Mouse (Mus musculus) ES-Bruce4 (cell line): ENCODE measurements around the gene Psmb1. TPM values are rescaled to one million over a fixed set of nuclear protein-coding genes. Genes with fewer than 3 reads are reported as not detected.
"Not testable (repeated sequence)": the region's sequence is repeated elsewhere in the genome, so short reads cannot be mapped to it uniquely, and the experiment has no call there.

Source experiments
- H3K27ac ChIP-seq: 2 replicates; pipeline ENCODE4 v1.5.1; 2012; ENCODE audit warnings: low read length, inconsistent platforms; ENCODE audit not compliant: insufficient read depth
- H3K27me3 ChIP-seq: 2 replicates; pipeline ENCODE4 v1.6.1; 2012; ENCODE audit warnings: mild to moderate bottlenecking, low read length, inconsistent platforms; ENCODE audit not compliant: control insufficient read depth, poor library complexity, insufficient read depth, severe bottlenecking
- H3K36me3 ChIP-seq: 2 replicates; pipeline ENCODE4 v1.6.1; 2012; ENCODE audit warnings: inconsistent platforms, mild to moderate bottlenecking, low read length, moderate library complexity; ENCODE audit not compliant: control insufficient read depth, poor library complexity, insufficient read depth, severe bottlenecking
- H3K4me1 ChIP-seq: one replicate; pipeline ENCODE4 v1.8.1; 2011; ENCODE audit warnings: low read length; ENCODE audit not compliant: control insufficient read depth, insufficient read depth
- H3K4me3 ChIP-seq: 2 replicates; pipeline ENCODE4 v1.5.1; 2011; ENCODE audit warnings: low read depth, mild to moderate bottlenecking, low read length
- H3K9ac ChIP-seq: 2 replicates; pipeline ENCODE4 v1.6.1; 2012; ENCODE audit warnings: low read depth, mild to moderate bottlenecking, inconsistent platforms; ENCODE audit not compliant: poor library complexity, severe bottlenecking
- H3K9me3 ChIP-seq: replicated peaks from 2 replicates; pipeline ENCODE4 v1.6.1; 2012; ENCODE audit warnings: mild to moderate bottlenecking, low read length, inconsistent platforms; ENCODE audit not compliant: control insufficient read depth, poor library complexity, insufficient read depth, severe bottlenecking
- CTCF ChIP-seq: IDR thresholded peaks from one replicate; pipeline ENCODE4 v1.8.1; 2011; ENCODE audit warnings: low read depth, low read length
- EP300 ChIP-seq: IDR thresholded peaks from 2 replicates; pipeline ENCODE4 v1.6.1; 2011; ENCODE audit warnings: low read depth, low read length; ENCODE audit not compliant: insufficient read depth
- POLR2A ChIP-seq: IDR thresholded peaks from one replicate; pipeline ENCODE4 v1.8.1; 2011; ENCODE audit warnings: low read length; ENCODE audit not compliant: insufficient read depth
- polyA plus RNA-seq: library from polyadenylated mRNA; stranded (reverse); fragments of >200 nt; gene quantifications from 2 replicates; pipeline ENCODE4 v1.2.4, GENCODE M21; 2011; ENCODE audit warnings: low read depth; ENCODE audit not compliant: missing spikeins, insufficient read depth, insufficient read length

The Psmb1 gene
- polyA plus RNA-seq, 1 experiment = 195 TPM

GRCm38 (mm10) chr17:15455203-15455602, 44.3 kb downstream of the Psmb1 start:
- TF ChIP-seq EP300 (no peak), CTCF (no peak), POLR2A (no peak)
- H3K4me3 ChIP-seq = no peak overlapping the region
- no peak overlapping the region for H3K27ac ChIP-seq
- no peaks in the 10 kb centered on the region for H3K4me1 ChIP-seq
- no peaks in the 10 kb centered on the region; the same call in 1 of the 2 replicates for H3K9me3 ChIP-seq
- H3K27me3 ChIP-seq = no peaks in the 10 kb centered on the region
- no peaks in the 10 kb centered on the region for H3K36me3 ChIP-seq
- no peak overlapping the region for H3K9ac ChIP-seq

- TF ChIP-seq POLR2A (no peak), CTCF (no peak), EP300 (no peak)
- no peak overlapping the region for H3K27ac ChIP-seq
- H3K9ac ChIP-seq = no peak overlapping the region
- H3K36me3 ChIP-seq = no peaks in the 10 kb centered on the region
- no peaks in the 10 kb centered on the region; the same call in 1 of the 2 replicates for H3K27me3 ChIP-seq
- no peaks in the 10 kb centered on the region for H3K4me1 ChIP-seq
- H3K9me3 ChIP-seq = no peaks in the 10 kb centered on the region
- no peak overlapping the region for H3K4me3 ChIP-seq
Observed at GRCm38 (mm10) chr17:15449606-15450005, 49.9 kb downstream of the Psmb1 start.

DNA sequence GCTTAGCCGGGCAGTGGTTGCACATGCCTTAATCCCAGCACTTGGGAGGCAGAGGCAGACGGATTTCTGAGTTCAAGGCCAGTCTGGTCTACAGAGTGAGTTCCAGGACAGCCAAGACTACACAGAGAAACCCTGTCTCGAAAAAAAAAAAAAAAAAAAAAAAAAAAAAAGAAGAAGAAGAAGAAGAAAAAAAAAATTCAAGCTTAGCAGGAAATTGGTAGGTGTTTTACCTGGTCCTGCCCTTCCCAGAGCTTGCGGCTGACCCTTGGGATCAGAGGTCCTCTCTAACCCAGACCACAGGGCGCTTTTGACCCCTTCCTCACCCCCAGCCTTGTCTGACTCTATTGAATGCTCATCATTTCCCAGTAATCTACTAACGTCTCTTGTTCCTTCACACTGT, 50.4 kb downstream of the Psmb1 start:
- not testable (repeated sequence) for H3K4me3 ChIP-seq, H3K4me1 ChIP-seq, H3K27me3 ChIP-seq

GRCm38 (mm10) chr17:15447831-15448230, 51.7 kb downstream of the Psmb1 start:
- Histone ChIP-seq H3K4me3 (no peak overlapping the region), H3K27ac (no peak overlapping the region)
- TF ChIP-seq EP300 = no peak

More for the DNA sequence above, 50.4 kb downstream of the Psmb1 start:
- not testable (repeated sequence) for H3K9ac ChIP-seq, H3K9me3 ChIP-seq, H3K27ac ChIP-seq, H3K36me3 ChIP-seq

GRCm38 (mm10) chr17:15445421-15445820, 54.1 kb downstream of the Psmb1 start:
- no peak for TF ChIP-seq CTCF
- TF ChIP-seq POLR2A = no peak
- no peak for TF ChIP-seq EP300
- no peak overlapping the region for H3K9ac ChIP-seq
- H3K9me3 ChIP-seq = no peaks in the 10 kb centered on the region
- no peaks in the 10 kb centered on the region for H3K4me1 ChIP-seq
- H3K36me3 ChIP-seq = no peaks in the 10 kb centered on the region
- H3K27ac ChIP-seq = no peak overlapping the region
- no peak overlapping the region for H3K4me3 ChIP-seq
- no peaks in the 10 kb centered on the region; the same call in 1 of the 2 replicates for H3K27me3 ChIP-seq

More at GRCm38 (mm10) chr17:15447831-15448230, 51.7 kb downstream of the Psmb1 start:
- Histone ChIP-seq H3K9ac (no peak overlapping the region), H3K27me3 (no peaks in the 10 kb centered on the region; the same call in 1 of the 2 replicates), H3K36me3 (no peaks in the 10 kb centered on the region), H3K4me1 (no peaks in the 10 kb centered on the region), H3K9me3 (no peaks in the 10 kb centered on the region)

- Histone ChIP-seq H3K36me3 (no peaks in the 10 kb centered on the region), H3K27ac (no peak overlapping the region), H3K9ac (no peak overlapping the region), H3K4me1 (no peaks in the 10 kb centered on the region), H3K9me3 (no peaks in the 10 kb centered on the region), H3K27me3 (no peaks in the 10 kb centered on the region), H3K4me3 (peak overlapping the region; percentile 31)
- 0 out of 2 replicates have a peak, but pooled peaks have one; percentile 10 for TF ChIP-seq EP300
- no peak for TF ChIP-seq POLR2A
- no peak for TF ChIP-seq CTCF
Observed at GRCm38 (mm10) chr17:15440463-15441121, 59.0 kb downstream of the Psmb1 start.
